Mouse (Mus musculus) layer of hippocampus, adult 2 months (tissue): ENCODE measurements around the gene Ankrd13a. TPM values are rescaled to one million over a fixed set of nuclear protein-coding genes. Genes with fewer than 3 reads are reported as not detected.

Experiments used
- DNase-seq, 2 experiments: peaks; one replicate each; pipeline ENCODE4 v3.0.0; 2022; ENCODE audit warnings: low spot score in 2 of 2
- H3K27ac ChIP-seq: fragments of 200-600 bp; 2 replicates; pipeline ENCODE4 v1.8.1; 2022
- H3K4me3 ChIP-seq: fragments of 200-600 bp; 2 replicates; pipeline ENCODE4 v1.8.1; 2022; ENCODE audit warnings: mild to moderate bottlenecking
- CTCF ChIP-seq: fragments of 200-600 bp; conservative IDR thresholded peaks from 2 replicates; pipeline ENCODE4 v1.8.1; 2022; ENCODE audit warnings: antibody characterized with exemption, mild to moderate bottlenecking, moderate library complexity
- total RNA-seq, 2 experiments: library from RNA; stranded (reverse); gene quantifications; 2 replicates each; pipeline ENCODE4 v1.2.3; 2021

The Ankrd13a gene
- total RNA-seq, 2 experiments from 2014 or later: 39.6 to 48.8 TPM

DNA sequence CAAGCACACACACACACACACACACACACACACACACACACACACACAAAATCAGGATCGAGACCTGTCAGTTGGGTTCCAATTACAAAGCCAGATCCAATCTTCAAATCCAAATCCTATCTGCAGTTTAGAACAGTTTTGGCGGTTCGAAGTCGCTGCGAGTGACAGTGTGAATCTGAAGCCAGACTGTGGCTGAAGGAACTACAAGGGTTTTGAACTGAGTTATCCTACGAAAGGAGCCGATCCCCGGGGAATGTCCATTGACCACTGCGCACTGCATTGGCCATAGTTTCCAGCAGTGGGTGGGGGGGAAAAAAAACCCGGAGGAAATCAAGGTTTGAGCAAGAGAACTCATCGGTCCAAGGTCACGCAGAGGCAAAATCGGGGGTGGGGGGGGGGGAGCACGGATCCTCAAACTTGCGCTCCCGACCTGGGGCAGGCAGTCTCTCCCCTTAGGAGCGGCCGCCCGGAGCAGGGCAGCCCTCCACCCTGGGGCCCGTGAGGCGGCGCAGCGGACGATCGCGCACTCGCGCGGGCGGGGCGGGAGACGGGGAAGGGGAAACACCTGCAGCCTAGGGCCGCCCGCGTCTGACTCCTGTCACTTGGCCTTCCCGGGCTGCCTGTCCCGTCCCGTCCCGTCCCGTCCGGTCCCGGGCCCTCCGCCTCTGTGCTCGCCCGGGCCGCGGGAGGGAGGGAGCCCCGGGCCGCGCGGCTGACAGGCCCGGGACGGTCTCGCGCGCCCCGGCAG lies 1.8 kb upstream of the Ankrd13a start:
- no peak for TF ChIP-seq CTCF
- H3K4me3 ChIP-seq: peak overlapping the region; percentile 95
- H3K27ac ChIP-seq: peak overlapping the region; percentile 100
- no peak for DNase-seq

DNA sequence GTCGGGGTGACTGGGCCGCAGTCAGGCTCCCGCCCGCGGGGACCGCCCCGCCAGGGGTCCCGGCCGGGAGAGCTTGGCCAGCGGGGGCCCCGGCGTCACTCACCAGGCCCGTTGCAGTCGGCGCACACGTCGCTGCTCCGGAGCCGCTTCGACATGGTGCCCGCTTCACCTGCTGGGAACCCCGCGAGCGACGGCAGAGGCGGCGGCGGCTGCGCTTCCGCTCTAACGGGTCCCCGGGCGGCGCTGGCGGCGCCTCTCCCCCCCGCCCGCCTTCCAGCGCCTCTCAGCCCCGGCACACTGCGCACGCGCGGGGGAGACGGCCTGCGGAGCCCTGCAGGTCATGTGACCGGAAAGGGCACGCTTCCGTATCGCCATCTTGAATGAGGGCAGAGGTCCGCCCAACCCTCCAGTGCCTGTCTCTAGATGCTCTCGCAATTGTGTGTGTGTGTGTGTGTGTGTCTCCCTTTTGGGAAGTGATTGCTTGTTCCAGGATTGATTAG lies 1.2 kb upstream of the Ankrd13a start:
- TF ChIP-seq CTCF: no peak
- peak; percentile 96 to 97 for DNase-seq
- H3K4me3 ChIP-seq: peak overlapping the region; percentile 95
- peak overlapping the region; percentile 100 for H3K27ac ChIP-seq

DNA sequence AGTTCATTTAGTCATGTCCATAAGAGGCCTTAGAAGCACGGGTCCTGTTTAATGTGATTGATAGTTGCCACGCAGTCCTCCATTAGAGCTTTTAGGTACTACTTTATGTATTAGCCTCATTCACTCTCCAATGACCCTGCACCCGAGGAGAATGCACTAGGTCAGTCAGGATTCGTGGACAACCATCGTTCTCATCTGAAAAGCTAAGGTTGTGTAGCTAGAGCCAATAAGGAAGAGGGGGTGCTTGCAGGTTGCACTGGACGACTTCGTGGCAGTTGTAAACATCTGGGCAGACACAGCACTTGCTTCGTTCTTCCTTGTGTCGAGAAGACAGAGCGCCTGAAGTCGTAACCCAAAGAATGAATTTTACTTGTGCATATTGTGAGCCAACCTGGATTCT lies 697 bp upstream of the Ankrd13a start:
- Histone ChIP-seq H3K4me3 (peak overlapping the region; percentile 95), H3K27ac (peak overlapping the region; percentile 100)
- TF ChIP-seq CTCF: no peak
- DNase-seq: no peak

DNA sequence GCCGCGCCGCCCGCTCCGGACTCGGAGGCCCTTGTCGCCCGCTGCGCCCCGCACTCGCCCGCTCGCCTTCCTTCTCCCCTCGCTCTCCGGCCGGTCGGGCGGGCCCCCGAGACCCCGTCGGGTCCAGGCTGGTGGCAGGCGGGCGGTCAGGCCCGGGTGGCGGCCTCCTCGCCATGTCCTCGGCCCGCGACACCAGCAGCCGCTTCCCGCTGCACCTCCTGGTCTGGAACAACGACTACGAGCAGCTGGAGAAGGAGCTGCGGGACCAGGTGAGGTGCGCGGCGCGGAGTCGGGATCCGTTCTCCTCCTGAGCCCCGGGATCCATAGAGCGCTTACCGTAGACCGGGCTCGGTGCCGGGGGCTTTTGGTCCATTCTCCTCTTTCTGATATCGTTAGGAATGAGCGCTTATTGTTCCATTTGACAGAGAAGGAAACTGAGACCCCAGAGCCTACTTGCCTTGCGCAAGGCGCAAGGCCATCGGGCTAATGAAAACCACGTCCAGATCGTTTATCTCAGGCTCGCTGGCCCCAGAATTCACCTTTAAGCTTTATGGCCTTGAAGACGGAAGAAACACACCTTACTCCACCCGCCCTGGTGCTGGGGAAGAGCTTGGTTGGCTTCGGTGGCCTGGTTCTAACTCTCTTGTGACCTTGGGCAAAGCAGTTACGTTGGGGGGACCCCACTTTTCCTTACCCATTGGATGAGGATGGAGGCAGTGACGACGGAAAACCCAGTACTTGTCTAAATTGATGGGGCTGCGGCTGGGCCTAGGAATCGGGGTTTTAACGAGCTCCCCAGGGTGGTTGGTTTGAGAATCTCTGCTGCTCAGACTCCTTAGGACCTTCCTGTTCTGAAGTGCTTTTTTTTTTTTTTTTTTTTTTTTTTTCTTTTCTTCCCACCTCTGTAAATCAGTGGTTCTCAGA lies 841 bp downstream of the Ankrd13a start, which contains the start of gene Git2:
Gene Git2, minus strand, starts transcription at position 462 of the 924 bp plus-strand sequence.
- H3K27ac ChIP-seq: peak within 1 kb of the TSS; percentile 100
- H3K4me3 ChIP-seq: peak within 1 kb of the TSS; percentile 95
- DNase-seq: no peak
- peak; percentile 48 for TF ChIP-seq CTCF

DNA sequence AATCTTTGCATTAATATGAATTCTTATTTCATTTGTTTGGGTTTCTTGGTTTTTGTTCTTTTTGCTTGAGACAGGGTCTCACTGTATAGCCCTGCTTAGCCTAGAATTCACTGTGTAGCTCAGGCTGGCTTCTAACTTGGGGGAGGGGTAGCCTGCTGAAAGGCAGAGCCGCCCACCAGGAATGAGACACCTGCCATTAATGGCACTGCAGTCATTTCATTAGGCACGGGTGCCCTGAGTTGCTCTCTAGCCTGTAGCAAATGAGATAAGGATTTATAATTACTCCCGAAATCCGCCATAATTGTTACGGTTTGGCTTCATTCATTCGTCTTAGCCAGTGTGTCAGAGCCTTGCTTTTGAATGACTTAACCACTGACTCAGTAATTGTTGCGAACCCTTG lies 1.7 kb downstream of the Ankrd13a start:
- Histone ChIP-seq H3K27ac (peak overlapping the region; percentile 100; the same call in 1 of the 2 replicates), H3K4me3 (peak overlapping the region; percentile 95)
- no peak for TF ChIP-seq CTCF
- no peak for DNase-seq

DNA sequence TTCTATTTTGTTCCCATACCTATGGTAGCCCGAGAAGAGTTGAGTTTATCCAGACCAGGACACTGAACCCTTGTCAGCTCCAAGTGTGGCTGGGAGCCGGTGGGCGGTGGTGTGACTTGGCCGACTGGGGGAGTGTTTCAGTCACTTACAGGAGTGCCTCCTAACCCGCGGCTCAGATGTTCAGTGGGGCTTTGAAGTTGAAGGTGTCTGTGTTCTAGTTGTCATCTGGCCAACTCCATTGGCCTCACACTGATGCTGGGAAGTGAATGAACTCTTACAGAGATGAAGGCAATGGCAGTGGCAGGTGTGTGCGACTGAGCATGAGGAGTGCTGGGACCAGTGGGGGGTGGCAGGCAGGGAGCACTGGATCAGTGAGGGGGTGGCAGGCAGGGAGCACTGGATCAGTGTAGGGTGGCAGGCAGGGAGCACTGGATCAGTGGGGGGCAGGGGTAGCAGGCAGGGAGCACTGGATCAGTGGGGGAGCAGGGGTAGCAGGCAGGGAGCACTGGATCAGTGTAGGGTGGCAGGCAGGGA lies 5.5 kb downstream of the Ankrd13a start:
- DNase-seq: no peak
- Histone ChIP-seq H3K27ac (peak overlapping the region; percentile 10; the same call in 1 of the 2 replicates), H3K4me3 (no peak overlapping the region)
- TF ChIP-seq CTCF: no peak

DNA sequence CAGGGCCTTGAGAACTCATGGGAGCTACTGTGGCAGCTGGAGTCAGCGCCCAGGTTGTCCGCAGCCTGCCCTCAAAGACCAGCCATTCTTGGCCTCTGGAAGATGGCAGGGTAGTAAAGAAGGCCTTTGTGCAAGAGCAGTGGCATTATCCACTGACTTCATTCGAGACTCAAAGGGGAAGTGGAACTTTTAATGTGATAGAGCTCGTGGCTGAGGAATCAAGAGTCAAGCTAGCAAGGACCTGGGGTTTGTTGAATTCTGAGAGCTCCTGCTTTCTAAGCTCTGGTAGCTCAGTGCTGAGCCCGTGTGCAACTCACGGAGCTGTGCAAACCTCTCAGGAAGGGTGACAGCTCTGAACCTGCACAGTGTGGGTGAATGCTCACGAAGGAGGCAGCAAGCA lies 6.4 kb downstream of the Ankrd13a start:
- no peak for TF ChIP-seq CTCF
- Histone ChIP-seq H3K27ac (peak overlapping the region; percentile 74), H3K4me3 (no peak overlapping the region)
- no peak for DNase-seq

DNA sequence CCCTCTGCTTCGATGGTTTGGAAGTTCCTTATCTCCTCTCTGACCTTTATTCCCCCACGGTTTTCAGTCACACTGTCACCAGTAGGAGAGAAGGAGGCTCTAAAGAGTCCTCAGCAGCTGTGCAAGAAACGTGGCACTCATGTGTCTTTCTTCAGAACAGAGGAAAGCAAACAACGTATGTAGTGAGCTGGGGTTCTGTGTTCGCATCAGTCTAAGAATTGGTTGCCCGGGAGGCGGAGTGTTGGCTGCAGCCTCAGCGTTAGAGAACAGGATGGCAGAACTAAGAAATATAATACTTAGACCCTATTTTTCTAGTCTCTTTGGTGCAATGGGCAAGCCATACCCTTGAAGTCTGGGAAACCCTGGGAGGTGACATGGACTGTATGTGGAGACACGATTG lies 8.5 kb downstream of the Ankrd13a start:
- TF ChIP-seq CTCF: no peak
- Histone ChIP-seq H3K4me3 (no peak overlapping the region), H3K27ac (peak overlapping the region; percentile 74)
- DNase-seq: no peak

DNA sequence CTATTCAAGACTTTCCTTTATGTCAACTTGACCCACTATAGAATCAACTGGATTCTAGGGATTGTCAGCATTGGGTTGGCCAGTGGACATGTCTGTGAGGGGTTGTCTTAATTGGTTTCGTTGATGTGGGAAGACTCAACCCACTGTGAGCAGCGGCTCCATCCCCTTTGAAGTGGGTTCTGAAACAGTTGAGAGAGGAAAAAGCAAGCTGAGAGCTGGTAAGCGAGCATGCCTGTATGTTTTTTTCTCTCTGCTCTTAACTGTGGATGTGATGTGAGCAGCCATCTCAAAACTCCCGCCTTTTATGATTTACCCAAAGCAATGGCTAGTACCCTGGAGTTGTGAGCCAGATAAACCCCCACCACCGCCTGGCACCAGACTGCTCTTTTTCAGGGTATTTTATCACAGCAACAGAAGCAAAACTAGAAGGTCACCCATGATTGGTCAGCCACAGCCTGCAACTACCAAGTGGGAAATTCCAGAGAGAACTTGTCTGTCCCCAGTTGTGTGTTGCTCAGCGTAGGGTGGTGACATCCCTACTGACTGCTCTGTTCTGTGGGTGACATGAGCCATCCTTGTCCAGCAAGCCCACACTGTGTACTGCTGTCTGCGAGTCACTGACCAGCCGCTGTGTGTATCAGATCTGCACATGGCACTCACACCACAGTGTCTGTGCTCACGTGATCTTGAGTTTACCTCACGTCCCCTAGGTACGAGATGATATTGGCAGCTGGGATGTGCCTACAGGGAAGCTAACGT lies 9.1 kb downstream of the Ankrd13a start:
- no peak overlapping the region for H3K4me3 ChIP-seq
- TF ChIP-seq CTCF: no peak
- DNase-seq: no peak
- H3K27ac ChIP-seq: peak overlapping the region; percentile 74

DNA sequence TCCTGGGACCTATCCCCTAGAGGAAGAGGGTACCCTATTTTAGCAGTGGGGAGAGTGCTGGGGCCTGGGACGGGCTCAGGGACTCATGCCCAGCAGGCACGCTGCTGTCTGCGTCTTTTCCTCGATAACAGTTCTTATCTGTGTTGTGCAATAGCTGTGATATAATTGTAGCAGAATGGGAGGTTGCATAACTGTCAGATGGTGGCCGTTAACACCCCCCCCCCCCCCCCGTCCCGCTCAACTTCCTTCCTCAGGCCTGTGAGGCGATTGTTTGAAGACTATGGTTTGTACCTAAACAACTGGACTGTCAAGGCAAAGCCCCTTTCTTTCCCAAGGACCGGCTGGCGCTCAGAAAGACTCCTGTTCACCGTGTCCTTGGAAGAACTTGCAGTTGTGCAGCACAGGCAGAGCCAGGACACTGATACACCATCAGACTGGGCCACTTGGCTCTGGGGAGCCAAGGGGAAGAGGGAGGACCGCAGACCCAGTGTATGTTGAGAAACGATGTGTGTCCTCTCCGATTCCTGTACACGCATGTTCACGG lies 10.2 kb downstream of the Ankrd13a start:
- Histone ChIP-seq H3K27ac (peak overlapping the region; percentile 75), H3K4me3 (no peak overlapping the region)
- no peak for DNase-seq
- TF ChIP-seq CTCF: no peak

DNA sequence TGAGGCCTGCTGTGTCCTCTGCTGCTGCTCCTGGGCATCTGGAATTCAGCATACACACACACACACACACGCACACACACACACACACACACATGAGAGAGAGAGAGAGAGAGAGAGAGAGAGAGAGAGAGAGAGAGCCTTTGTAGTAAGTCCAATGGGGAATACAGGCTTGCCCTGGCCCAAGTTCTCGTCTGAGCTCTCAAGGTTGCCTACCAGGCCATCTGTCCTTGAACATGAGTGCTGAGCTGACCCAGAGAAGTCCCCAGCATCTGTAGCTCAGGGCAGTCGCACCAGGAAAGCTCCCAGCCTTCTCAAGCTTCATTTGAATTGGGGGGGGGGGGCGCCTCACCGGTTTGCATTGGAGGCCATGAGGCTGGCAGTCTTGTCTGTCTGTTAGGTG lies 10.7 kb downstream of the Ankrd13a start:
- H3K27ac ChIP-seq: peak overlapping the region; percentile 51; the same call in 1 of the 2 replicates
- no peak for DNase-seq
- H3K4me3 ChIP-seq: no peak overlapping the region
- TF ChIP-seq CTCF: no peak

DNA sequence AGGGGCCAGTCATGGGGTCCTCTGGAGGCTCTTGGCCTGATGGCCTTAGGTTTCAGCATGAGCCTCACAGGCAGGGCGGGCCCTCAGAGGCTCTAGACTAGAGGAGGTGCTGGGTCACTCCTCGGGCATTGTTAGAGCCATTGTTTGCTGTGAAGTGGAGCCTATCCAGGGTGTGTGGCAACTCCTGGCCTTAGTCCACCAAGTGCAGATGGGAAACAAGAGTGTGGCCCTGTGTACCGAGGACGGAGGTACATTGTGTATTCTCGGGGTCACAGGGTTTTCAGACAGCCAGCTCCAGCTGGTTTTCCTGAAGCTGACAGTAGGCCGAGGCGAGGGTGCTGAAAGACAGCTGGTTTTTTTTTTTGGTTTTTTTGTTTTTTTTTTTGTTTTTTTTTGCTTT lies 18.8 kb downstream of the Ankrd13a start:
- DNase-seq: no peak
- no peak for TF ChIP-seq CTCF
- Histone ChIP-seq H3K4me3 (no peak overlapping the region), H3K27ac (peak overlapping the region; percentile 82)
